Mouse (Mus musculus) G1E (cell line): Measurements from ENCODE around the gene Zfp867.

Experiments used
- CTCF ChIP-seq: IDR thresholded peaks from 2 replicates; pipeline ENCODE4 v1.5.1; 2012; ENCODE audit warnings: low read depth, low read length, inconsistent platforms, mixed read lengths
- GATA2 ChIP-seq: IDR thresholded peaks from 2 replicates; pipeline ENCODE4 v1.6.1; 2012; ENCODE audit warnings: low read depth, low read length, inconsistent platforms, borderline replicate concordance

- no peak for TF ChIP-seq CTCF
- TF ChIP-seq GATA2 = no peak
Measured at GRCm38 (mm10) chr11:59511558-59511957, 39.3 kb upstream of the Zfp867 start.
